Mouse (Mus musculus) small intestine, adult 2 months (tissue): Measurements from ENCODE around the gene Cab39.

Experiments
- CTCF ChIP-seq: fragments of 200-500 bp; IDR thresholded peaks from 2 replicates; pipeline ENCODE4 v1.5.1; 2012; ENCODE audit warnings: low read depth, mild to moderate bottlenecking, control low read depth, inconsistent platforms, low read length, moderate library complexity, mixed read lengths; ENCODE audit not compliant: insufficient replicate concordance, insufficient read length; ENCODE audit errors: extremely low read depth
- POLR2A ChIP-seq: fragments of 200-500 bp; IDR thresholded peaks from 2 replicates; pipeline ENCODE4 v1.6.1; 2012; ENCODE audit warnings: low read depth, mild to moderate bottlenecking, control low read depth, inconsistent platforms, low read length, moderate library complexity

GRCm38 (mm10) chr1:85767754-85768153 is 25.5 kb upstream of the Cab39 start:
- TF ChIP-seq CTCF = no peak
- no peak for TF ChIP-seq POLR2A
